Mouse (Mus musculus) cortical plate, adult 2 months (tissue): ENCODE measurements at regions not wholly inside any gene's neighbourhood (a gene's known extent, or its start where the extent isn't known, plus 50 kb on each side); places are given as distances from the start of the nearest gene placed in this dataset.

ENCODE experiments used
- H3K27ac ChIP-seq: fragments of 200-500 bp; 2 replicates; pipeline ENCODE4 v1.5.1; 2012; ENCODE audit warnings: low read length, control low read depth, inconsistent platforms; ENCODE audit not compliant: insufficient read depth
- H3K4me1 ChIP-seq: fragments of 200-500 bp; 2 replicates; pipeline ENCODE4 v1.6.1; 2011; ENCODE audit warnings: low read length; ENCODE audit not compliant: control insufficient read depth, insufficient read depth
- H3K4me3 ChIP-seq: fragments of 200-500 bp; 2 replicates; pipeline ENCODE4 v1.5.1; 2011; ENCODE audit warnings: mild to moderate bottlenecking, low read length, control low read depth; ENCODE audit not compliant: insufficient read depth
- CTCF ChIP-seq: fragments of 200-500 bp; IDR thresholded peaks from 2 replicates; pipeline ENCODE4 v1.5.1; 2011; ENCODE audit warnings: mild to moderate bottlenecking, control low read depth, low read length; ENCODE audit not compliant: insufficient read depth; ENCODE audit errors: extremely low read depth
- POLR2A ChIP-seq: fragments of 200-500 bp; IDR thresholded peaks from 2 replicates; pipeline ENCODE4 v1.6.1; 2011; ENCODE audit warnings: mild to moderate bottlenecking, low read length, control low read depth; ENCODE audit not compliant: insufficient read depth; ENCODE audit errors: extremely low read depth

- no peaks in the 10 kb centered on the region for H3K4me1 ChIP-seq
- H3K27ac ChIP-seq, result no peak overlapping the region
- H3K4me3 ChIP-seq, result no peak overlapping the region
- TF ChIP-seq POLR2A (no peak), CTCF (no peak)
Observed at GRCm38 (mm10) chr13:31204068-31204467, 230.1 kb downstream of the Gm5447 start.

- no peak overlapping the region for H3K4me3 ChIP-seq
- H3K4me1 ChIP-seq, result no peaks in the 10 kb centered on the region
- TF ChIP-seq CTCF (no peak), POLR2A (no peak)
- no peak overlapping the region for H3K27ac ChIP-seq
Observed at GRCm38 (mm10) chr13:31206381-31206780, 232.4 kb downstream of the Gm5447 start.

- no peak overlapping the region for H3K27ac ChIP-seq
- TF ChIP-seq POLR2A, result no peak
- TF ChIP-seq CTCF, result peak; percentile 56; the same call in 1 of the 2 replicates
- no peak overlapping the region for H3K4me3 ChIP-seq
- H3K4me1 ChIP-seq, result no peaks in the 10 kb centered on the region
Observed at GRCm38 (mm10) chr13:31207709-31208108, 233.7 kb downstream of the Gm5447 start.

- no peak overlapping the region for H3K4me3 ChIP-seq
- no peaks in the 10 kb centered on the region for H3K4me1 ChIP-seq
- H3K27ac ChIP-seq, result no peak overlapping the region
- no peak for TF ChIP-seq CTCF
- no peak for TF ChIP-seq POLR2A
Observed at GRCm38 (mm10) chr13:31223016-31223415, 249.0 kb downstream of the Gm5447 start.

- no peak overlapping the region for H3K4me3 ChIP-seq
- H3K4me1 ChIP-seq, result no peaks in the 10 kb centered on the region
- TF ChIP-seq POLR2A (no peak), CTCF (no peak)
- H3K27ac ChIP-seq, result no peak overlapping the region
Observed at GRCm38 (mm10) chr13:31240546-31240945, 266.5 kb downstream of the Gm5447 start.

GRCm38 (mm10) chr13:31248996-31249395 is 275.0 kb downstream of the Gm5447 start:
- Histone ChIP-seq H3K4me3 (no peak overlapping the region), H3K27ac (no peak overlapping the region)
- TF ChIP-seq CTCF, result no peak
- no peak for TF ChIP-seq POLR2A

GRCm38 (mm10) chr13:31249525-31249924 is 275.5 kb downstream of the Gm5447 start:
- TF ChIP-seq CTCF (no peak), POLR2A (no peak)
- Histone ChIP-seq H3K27ac (no peak overlapping the region), H3K4me1 (peaks cover 3% of the 10 kb centered on the region; the same call in 1 of the 2 replicates), H3K4me3 (no peak overlapping the region)

More at GRCm38 (mm10) chr13:31248996-31249395, 275.0 kb downstream of the Gm5447 start:
- H3K4me1 ChIP-seq, result peaks cover 3% of the 10 kb centered on the region; the same call in 1 of the 2 replicates

- Histone ChIP-seq H3K4me3 (no peak overlapping the region), H3K4me1 (peaks cover 3% of the 10 kb centered on the region; the same call in 1 of the 2 replicates), H3K27ac (no peak overlapping the region)
- TF ChIP-seq POLR2A, result no peak
- no peak for TF ChIP-seq CTCF
Observed at GRCm38 (mm10) chr13:31254016-31254415, 280.0 kb downstream of the Gm5447 start.

- Histone ChIP-seq H3K4me1 (peaks cover 2% of the 10 kb centered on the region; the same call in 1 of the 2 replicates), H3K27ac (no peak overlapping the region), H3K4me3 (no peak overlapping the region)
- TF ChIP-seq POLR2A, result no peak
- no peak for TF ChIP-seq CTCF
Observed at GRCm38 (mm10) chr13:31254744-31255143, 280.7 kb downstream of the Gm5447 start.

GRCm38 (mm10) chr13:31255506-31255905 is 281.5 kb downstream of the Gm5447 start:
- Histone ChIP-seq H3K4me1 (no peaks in the 10 kb centered on the region), H3K27ac (no peak overlapping the region), H3K4me3 (no peak overlapping the region)
- no peak for TF ChIP-seq POLR2A
- no peak for TF ChIP-seq CTCF
